Mouse (Mus musculus) bone marrow macrophage, adult 2 months (primary cell): ENCODE results near the gene Msi1.
"Not testable (repeated sequence)": the region's sequence is repeated elsewhere in the genome, so short reads cannot be mapped to it uniquely, and the experiment has no call there.

Experiments
- CTCF ChIP-seq: IDR thresholded peaks from 2 replicates; pipeline ENCODE4 v1.5.1; 2012; ENCODE audit warnings: low read depth, mild to moderate bottlenecking, low read length, moderate library complexity
- POLR2A ChIP-seq: IDR thresholded peaks from 2 replicates; pipeline ENCODE4 v1.6.1; 2012; ENCODE audit warnings: mild to moderate bottlenecking, low read depth, low read length, borderline replicate concordance

GRCm38 (mm10) chr5:115495618-115496017 is 66.2 kb downstream of the Msi1 start:
- not testable (repeated sequence) for TF ChIP-seq CTCF, POLR2A
